Mouse (Mus musculus) cerebellum, adult 2 months (tissue): Measurements from ENCODE around the gene Chil1. TPM values are rescaled to one million over a fixed set of nuclear protein-coding genes. Genes with fewer than 3 reads are reported as not detected.

Experiments
- DNase-seq, 2 experiments: peaks; one replicate each; pipeline ENCODE4 v3.0.0; 2021
- H3K27ac ChIP-seq: fragments of 200-500 bp; 2 replicates; pipeline ENCODE4 v1.5.1; 2012; ENCODE audit warnings: low read length, control low read depth, inconsistent platforms; ENCODE audit not compliant: insufficient read depth
- H3K27me3 ChIP-seq: fragments of 200-500 bp; 2 replicates; pipeline ENCODE4 v1.6.1; 2012; ENCODE audit warnings: inconsistent platforms, mild to moderate bottlenecking, low read length, moderate library complexity; ENCODE audit not compliant: control insufficient read depth, insufficient read depth
- H3K4me1 ChIP-seq: fragments of 200-500 bp; 2 replicates; pipeline ENCODE4 v1.6.1; 2011; ENCODE audit warnings: low read length; ENCODE audit not compliant: control insufficient read depth, insufficient read depth
- H3K4me3 ChIP-seq: fragments of 200-500 bp; replicated peaks from 2 replicates; pipeline ENCODE3; 2011; ENCODE audit warnings: mild to moderate bottlenecking, low read depth, low read length, control low read depth; ENCODE audit not compliant: insufficient read depth
- CTCF ChIP-seq: fragments of 200-500 bp; IDR thresholded peaks from 2 replicates; pipeline ENCODE4 v1.5.1; 2011; ENCODE audit warnings: low read depth, mild to moderate bottlenecking, control low read depth, low read length, moderate library complexity, borderline replicate concordance; ENCODE audit not compliant: insufficient read depth
- POLR2A ChIP-seq: fragments of 200-500 bp; IDR thresholded peaks from 2 replicates; pipeline ENCODE4 v1.6.1; 2011; ENCODE audit warnings: low read length, control low read depth, borderline replicate concordance; ENCODE audit not compliant: insufficient read depth
- WGBS: fragments of 180-500 bp; shearing (Covaris S2); methylation state at CpG from one replicate; pipeline ENCODE4 v1.1.7; 2018; 5-methylcytosine and 5-hydroxymethylcytosine counted together
- polyA plus RNA-seq: library from polyadenylated mRNA; depleted of rRNA; stranded (reverse); fragments of >200 nt; gene quantifications from 2 replicates; pipeline ENCODE4 v1.2.3, GENCODE M21; 2012

The Chil1 gene
- polyA plus RNA-seq, 1 experiment: 24.2 TPM

- no peaks in the 10 kb centered on the region for H3K27me3 ChIP-seq
- peak in 1 of 2 experiments; percentile 48 for DNase-seq
- peak overlapping the region; percentile 61 for H3K4me3 ChIP-seq
- whole genome bisulfite sequencing: 28% methylated on average over 10 of the region's 10 CpGs
- peak overlapping the region; percentile 54 for H3K27ac ChIP-seq
- TF ChIP-seq CTCF: no peak
- no peak; the same call in 1 of the 2 replicates for TF ChIP-seq POLR2A
- H3K4me1 ChIP-seq: peaks cover 27% of the 10 kb centered on the region
Measured at GRCm38 (mm10) chr1:134230638-134231228, 48.8 kb downstream of the Chil1 start.

GRCm38 (mm10) chr1:134231270-134231669 lies 49.3 kb downstream of the Chil1 start:
- Histone ChIP-seq H3K27me3 (no peaks in the 10 kb centered on the region), H3K4me3 (peak overlapping the region; percentile 61), H3K4me1 (peaks cover 33% of the 10 kb centered on the region), H3K27ac (peak overlapping the region; percentile 54)
- TF ChIP-seq CTCF (no peak), POLR2A (no peak)
- peak; percentile 71 to 79 for DNase-seq
- 18% methylated on average over 3 of the region's 3 CpGs for WGBS

GRCm38 (mm10) chr1:134231681-134232080 lies 49.7 kb downstream of the Chil1 start:
- H3K27ac ChIP-seq: peak overlapping the region; percentile 47; the same call in 1 of the 2 replicates
- TF ChIP-seq POLR2A (no peak), CTCF (no peak)
- DNase-seq: no peak
- 46% methylated on average over 3 of the region's 3 CpGs for WGBS
- H3K4me1 ChIP-seq: peaks cover 31% of the 10 kb centered on the region
- peak overlapping the region; percentile 61 for H3K4me3 ChIP-seq
- H3K27me3 ChIP-seq: no peaks in the 10 kb centered on the region

GRCm38 (mm10) chr1:134232326-134232725 lies 50.4 kb downstream of the Chil1 start:
- H3K4me1 ChIP-seq: peaks cover 29% of the 10 kb centered on the region
- WGBS: 10% methylated on average over 8 of the region's 8 CpGs
- peak overlapping the region; percentile 96 for H3K4me3 ChIP-seq

GRCm38 (mm10) chr1:134232778-134233531 lies 51.0 kb downstream of the Chil1 start:
- Histone ChIP-seq H3K27ac (peak overlapping the region; percentile 98), H3K4me3 (peak overlapping the region; percentile 96), H3K4me1 (peaks cover 23% of the 10 kb centered on the region), H3K27me3 (no peaks in the 10 kb centered on the region)
- TF ChIP-seq CTCF (no peak), POLR2A (peak; percentile 36; the same call in 1 of the 2 replicates)
- peak; percentile 81 to 83 for DNase-seq
- 5% methylated on average over 12 of the region's 12 CpGs for WGBS

More at GRCm38 (mm10) chr1:134232326-134232725, 50.4 kb downstream of the Chil1 start:
- DNase-seq: no peak
- peak overlapping the region; percentile 58 for H3K27ac ChIP-seq
- TF ChIP-seq CTCF (no peak), POLR2A (no peak)
- H3K27me3 ChIP-seq: no peaks in the 10 kb centered on the region

GRCm38 (mm10) chr1:134233681-134234454 lies 51.9 kb downstream of the Chil1 start:
- WGBS: 5% methylated on average over 19 of the region's 19 CpGs
- TF ChIP-seq POLR2A: no peak
- no peak for TF ChIP-seq CTCF
- Histone ChIP-seq H3K4me1 (peaks cover 23% of the 10 kb centered on the region), H3K27ac (peak overlapping the region; percentile 98), H3K27me3 (no peaks in the 10 kb centered on the region), H3K4me3 (peak overlapping the region; percentile 96)
- peak; percentile 71 to 81 for DNase-seq

GRCm38 (mm10) chr1:134234455-134235390 lies 52.7 kb downstream of the Chil1 start:
- DNase-seq: peak; percentile 89 to 90
- WGBS: under 1% methylated on average over 41 of the region's 41 CpGs
- peak overlapping the region; percentile 96 for H3K4me3 ChIP-seq
- peak overlapping the region; percentile 98 for H3K27ac ChIP-seq
- TF ChIP-seq POLR2A (peak; percentile 72), CTCF (no peak)
- H3K4me1 ChIP-seq: peaks cover 23% of the 10 kb centered on the region
- no peaks in the 10 kb centered on the region for H3K27me3 ChIP-seq
